Mouse (Mus musculus): ENCODE measurements around the gene Morc3. TPM values are rescaled to one million over a fixed set of nuclear protein-coding genes. Genes with fewer than 3 reads are reported as not detected.

Gene Morc3
- polyA plus RNA-seq, 2 experiments from 2014 or later: 71.8 to 98.2 TPM

DNA sequence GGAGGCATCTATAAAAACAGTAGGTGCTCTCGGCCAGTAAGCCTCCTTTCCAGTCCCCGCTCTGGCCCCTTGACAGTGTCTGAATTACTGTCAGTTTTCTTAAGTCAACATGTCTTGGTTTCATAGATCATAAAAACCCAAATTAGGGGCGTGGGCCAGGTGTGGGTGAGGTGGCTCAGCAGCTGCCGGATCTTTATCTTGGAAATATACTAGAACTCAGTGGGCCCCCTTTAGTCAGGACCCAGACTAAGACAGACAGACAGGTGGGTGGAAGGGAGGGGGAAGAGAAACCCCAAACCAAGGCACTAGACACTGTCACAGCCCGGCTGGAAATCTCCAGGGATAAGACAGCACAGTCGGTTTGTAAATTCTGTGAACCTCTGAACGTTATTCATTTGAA lies 91.9 kb downstream of the Morc3 start:
- no peak for ATAC-seq

Other genes with a start within 250 kb of the Morc3 start
- gene Setd4, start 228.1 kb upstream of the Morc3 start, polyA plus RNA-seq (2017; shearing (Covaris generic)): 10 to 100 TPM; 28.0 to 42.8 TPM
- gene Cbr1, start 226.3 kb upstream of the Morc3 start, polyA plus RNA-seq (2017; shearing (Covaris generic)): 10 to 100 TPM; 36.4 to 44.7 TPM
- gene Gm5678, start 204.0 kb upstream of the Morc3 start, polyA plus RNA-seq (2017; shearing (Covaris generic)): under 1 TPM in 1 of 2 experiments, not detected in 1; 0.78 TPM
- gene Cbr3, start 148.9 kb upstream of the Morc3 start, polyA plus RNA-seq (2017; shearing (Covaris generic)): not detected
- gene Dop1b, start 120.2 kb upstream of the Morc3 start, polyA plus RNA-seq (2017; shearing (Covaris generic)): 10 to 100 TPM; 24.5 to 25.5 TPM
- 10 to 100 TPM; 28.1 to 36.2 TPM for gene Chaf1b, start 51.8 kb downstream of the Morc3 start, polyA plus RNA-seq (2017; shearing (Covaris generic))
- gene Cldn14, start 176.7 kb downstream of the Morc3 start, polyA plus RNA-seq (2017; shearing (Covaris generic)): not detected

Measured in activated CD4-positive, CD25-positive, alpha-beta regulatory T cell, adult 4 months (primary cell).